Mouse (Mus musculus) forebrain, embryonic 11.5 days (tissue): ENCODE measurements around the gene Ccdc172. TPM values are rescaled to one million over a fixed set of nuclear protein-coding genes. Genes with fewer than 3 reads are reported as not detected.

ENCODE experiments used
- ATAC-seq: fragments of 200-750 bp; cut with Nextera tagmentation; replicated peaks from 2 replicates; pipeline ENCODE4 v1.8.0; 2017; ENCODE audit warnings: moderate TSS enrichment; ENCODE audit not compliant: low FRiP score
- DNase-seq: peaks from one replicate; pipeline ENCODE4 v3.0.0-alpha.2; 2017; ENCODE audit warnings: low spot score
- H3K27ac ChIP-seq: fragments of 300-500 bp; sonication (generic); 2 replicates; pipeline ENCODE4 v1.5.1; 2014; ENCODE audit warnings: low read depth, low read length
- H3K27me3 ChIP-seq: fragments of 300-500 bp; sonication (generic); 2 replicates; pipeline ENCODE4 v1.6.1; 2014; ENCODE audit warnings: mild to moderate bottlenecking, low read length, mixed read lengths; ENCODE audit not compliant: control insufficient read depth, insufficient read depth
- H3K36me3 ChIP-seq: fragments of 300-500 bp; sonication (generic); 2 replicates; pipeline ENCODE4 v1.6.1; 2014; ENCODE audit warnings: mild to moderate bottlenecking, low read length, moderate library complexity, mixed read lengths; ENCODE audit not compliant: control insufficient read depth, insufficient read depth
- H3K4me1 ChIP-seq: fragments of 300-500 bp; sonication (generic); replicated peaks from 2 replicates; pipeline ENCODE4 v1.6.1; 2014; ENCODE audit warnings: low read length, mixed read lengths; ENCODE audit not compliant: control insufficient read depth, insufficient read depth
- H3K4me2 ChIP-seq: fragments of 300-500 bp; sonication (generic); 2 replicates; pipeline ENCODE4 v1.6.1; 2014; ENCODE audit warnings: low read depth, mild to moderate bottlenecking, low read length, moderate library complexity, mixed read lengths; ENCODE audit not compliant: severe bottlenecking
- H3K4me3 ChIP-seq: fragments of 300-500 bp; sonication (generic); 2 replicates; pipeline ENCODE4 v1.5.1; 2014; ENCODE audit warnings: low read depth, low read length
- H3K9ac ChIP-seq: fragments of 300-500 bp; sonication (generic); 2 replicates; pipeline ENCODE4 v1.6.1; 2014; ENCODE audit warnings: low read length
- H3K9me3 ChIP-seq: fragments of 300-500 bp; sonication (generic); 2 replicates; pipeline ENCODE4 v1.6.1; 2016; ENCODE audit warnings: low read length, mixed read lengths; ENCODE audit not compliant: control insufficient read depth
- WGBS: fragments of 180-500 bp; shearing (Covaris S2); extraction: QIAGEN DNeasy Blood & Tissue Kit; methylation state at CpG from one replicate; pipeline ENCODE4 v1.1.7; 2014; 5-methylcytosine and 5-hydroxymethylcytosine counted together
- polyA plus RNA-seq: library from polyadenylated mRNA; unstranded; fragments of >200 nt; fragmentation: Nextera tagmentation; extraction: Ambion mirVana; gene quantifications from 2 replicates; pipeline ENCODE4 v1.2.1, GENCODE M21; 2014

Gene Ccdc172
- polyA plus RNA-seq, 1 experiment from 2014 or later, result not detected

DNA sequence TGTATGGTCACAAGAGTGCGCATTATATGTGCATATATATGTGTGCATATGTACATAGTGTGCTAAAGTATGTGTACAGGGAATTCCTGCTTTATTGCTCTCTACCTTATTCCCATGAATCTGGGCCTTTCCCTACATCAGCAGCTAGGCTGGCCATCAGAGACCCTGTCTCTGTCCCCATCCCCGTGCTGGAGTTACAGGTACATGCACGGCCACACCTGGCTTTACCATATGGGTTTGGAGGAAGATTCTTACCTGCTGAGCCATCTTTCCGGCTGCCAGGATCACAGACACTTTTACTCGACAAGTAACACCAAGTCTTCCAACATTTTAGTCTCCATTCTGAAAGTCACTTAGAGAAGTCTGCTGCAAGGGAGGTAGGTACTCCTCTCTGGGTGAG lies 71.2 kb downstream of the Ccdc172 start:
- ATAC-seq, result no peak
- no peak overlapping the region for H3K4me3 ChIP-seq
- no peaks in the 10 kb centered on the region for H3K4me1 ChIP-seq
- no peaks in the 10 kb centered on the region for H3K27me3 ChIP-seq
- H3K4me2 ChIP-seq, result no peak overlapping the region
- H3K27ac ChIP-seq, result no peak overlapping the region
- H3K36me3 ChIP-seq, result no peaks in the 10 kb centered on the region
- 91% methylated on average over 5 of the region's 5 CpGs for WGBS
- DNase-seq, result no peak
- H3K9ac ChIP-seq, result no peak overlapping the region
- no peaks in the 10 kb centered on the region for H3K9me3 ChIP-seq

DNA sequence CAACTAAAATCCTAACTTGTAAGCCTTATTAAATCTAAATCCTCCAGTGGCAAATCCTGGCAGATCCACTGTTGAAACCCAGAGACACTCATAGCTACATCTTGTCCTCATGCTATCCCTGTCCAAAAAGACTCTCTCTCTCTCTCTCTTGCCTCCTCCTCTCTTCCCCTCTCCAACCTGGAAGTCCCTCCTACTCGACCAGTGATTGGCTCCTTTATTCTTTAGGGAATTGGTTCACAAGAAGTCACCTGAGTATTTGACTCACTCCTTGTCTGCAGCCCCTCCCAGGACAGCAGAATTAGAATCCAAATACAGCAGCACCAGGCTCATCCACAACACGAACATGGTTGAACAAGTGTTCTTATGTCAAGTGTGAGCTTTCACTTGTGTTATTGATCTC lies 74.3 kb downstream of the Ccdc172 start:
- no peaks in the 10 kb centered on the region for H3K9me3 ChIP-seq
- no peaks in the 10 kb centered on the region for H3K27me3 ChIP-seq
- ATAC-seq (no peak), DNase-seq (no peak)
- 68% methylated on average over 2 of the region's 2 CpGs for WGBS
- no peak overlapping the region for H3K4me2 ChIP-seq
- no peaks in the 10 kb centered on the region for H3K4me1 ChIP-seq
- H3K4me3 ChIP-seq, result no peak overlapping the region
- no peak overlapping the region for H3K9ac ChIP-seq
- H3K36me3 ChIP-seq, result no peaks in the 10 kb centered on the region
- H3K27ac ChIP-seq, result no peak overlapping the region

DNA sequence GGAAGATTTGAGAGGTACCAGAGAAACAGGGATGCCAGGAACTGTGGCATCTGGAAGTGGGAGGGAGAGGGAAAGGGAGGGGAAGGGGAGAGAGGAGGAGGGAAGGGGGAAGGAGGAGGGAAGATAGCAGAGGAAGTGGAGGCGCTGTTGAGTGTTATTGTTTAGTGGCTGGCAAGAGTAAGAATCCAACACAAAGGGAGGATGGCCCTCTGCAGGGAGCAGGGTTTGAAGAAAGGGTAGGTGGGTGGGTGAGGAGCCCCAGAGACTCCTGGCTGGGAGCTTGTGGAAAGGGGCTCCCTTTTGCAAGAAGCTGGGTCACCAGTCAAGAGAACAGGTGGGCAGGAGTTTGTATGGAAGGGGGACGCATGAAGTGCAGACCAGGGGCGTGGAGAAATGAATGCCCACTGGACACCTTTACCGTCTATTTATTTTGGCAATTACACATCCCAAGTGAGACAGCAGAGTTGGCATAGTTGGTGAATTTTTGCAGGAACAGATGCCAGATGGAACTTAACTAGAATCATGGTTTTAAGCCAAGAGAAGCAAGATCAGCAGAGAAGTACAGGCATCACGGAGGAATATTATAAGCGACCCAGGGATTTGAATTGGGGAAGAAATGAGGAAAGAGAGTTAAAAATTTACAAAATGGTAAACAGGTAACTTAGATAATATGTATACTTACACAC lies 78.6 kb downstream of the Ccdc172 start:
- DNase-seq, result no peak
- no peak for ATAC-seq
- Histone ChIP-seq H3K36me3 (no peaks in the 10 kb centered on the region), H3K4me2 (no peak overlapping the region), H3K4me1 (no peaks in the 10 kb centered on the region), H3K9me3 (no peaks in the 10 kb centered on the region), H3K27ac (no peak overlapping the region), H3K4me3 (no peak overlapping the region), H3K9ac (no peak overlapping the region), H3K27me3 (no peaks in the 10 kb centered on the region)
- WGBS, result 68% methylated on average over 6 of the region's 6 CpGs

DNA sequence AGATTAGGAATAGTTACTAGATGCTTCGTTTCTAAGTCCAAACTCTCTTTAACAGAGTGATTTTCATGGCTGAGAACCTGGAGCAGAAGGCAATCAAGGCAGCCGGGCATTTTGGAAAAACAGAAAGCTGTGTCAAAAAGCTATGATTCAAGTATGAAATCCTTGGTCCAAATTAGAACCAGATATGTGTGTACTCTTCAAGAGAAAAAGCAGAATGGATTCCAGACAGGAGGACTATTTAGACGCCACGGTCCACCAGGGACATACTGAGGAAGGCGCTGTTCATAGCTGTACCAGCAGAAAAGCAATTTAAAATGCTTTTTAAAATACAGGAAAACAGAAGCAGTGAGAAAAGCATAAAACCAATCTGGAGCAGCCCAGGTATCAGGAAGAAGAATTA lies 88.6 kb downstream of the Ccdc172 start:
- WGBS, result 87% methylated on average over 5 of the region's 5 CpGs

More for the DNA sequence above, 88.6 kb downstream of the Ccdc172 start:
- H3K4me1 ChIP-seq, result no peaks in the 10 kb centered on the region
- no peaks in the 10 kb centered on the region for H3K36me3 ChIP-seq
- H3K27me3 ChIP-seq, result no peaks in the 10 kb centered on the region
- no peak overlapping the region for H3K4me2 ChIP-seq
- H3K9me3 ChIP-seq, result no peaks in the 10 kb centered on the region; the same call in 1 of the 2 replicates
- no peak for DNase-seq
- H3K9ac ChIP-seq, result no peak overlapping the region
- no peak for ATAC-seq
- H3K4me3 ChIP-seq, result no peak overlapping the region
- H3K27ac ChIP-seq, result no peak overlapping the region

Other genes with a start within 250 kb of the Ccdc172 start
- 9.6 and 10.0 TPM in 2 replicates for gene Gfra1, start 56.1 kb upstream of the Ccdc172 start, polyA plus RNA-seq
- not detected in 2 replicates for gene Pnlip, start 140.5 kb downstream of the Ccdc172 start, polyA plus RNA-seq
- gene Pnliprp1, start 216.9 kb downstream of the Ccdc172 start, polyA plus RNA-seq, result not detected in 2 replicates
- gene Pnliprp2, start 247.7 kb downstream of the Ccdc172 start, polyA plus RNA-seq, result not detected in 2 replicates